Mouse (Mus musculus) liver, adult 2 months (tissue): ENCODE data around the gene 1700007K13Rik.

Source experiments
- CTCF ChIP-seq: fragments of 200-500 bp; IDR thresholded peaks from 2 replicates; pipeline ENCODE4 v1.5.1; 2011; ENCODE audit warnings: low read depth, low read length, control low read depth
- POLR2A ChIP-seq: fragments of 200-500 bp; IDR thresholded peaks from 2 replicates; pipeline ENCODE4 v1.6.1; 2011; ENCODE audit warnings: low read length, control low read depth; ENCODE audit not compliant: insufficient read depth; ENCODE audit errors: extremely low read depth

DNA sequence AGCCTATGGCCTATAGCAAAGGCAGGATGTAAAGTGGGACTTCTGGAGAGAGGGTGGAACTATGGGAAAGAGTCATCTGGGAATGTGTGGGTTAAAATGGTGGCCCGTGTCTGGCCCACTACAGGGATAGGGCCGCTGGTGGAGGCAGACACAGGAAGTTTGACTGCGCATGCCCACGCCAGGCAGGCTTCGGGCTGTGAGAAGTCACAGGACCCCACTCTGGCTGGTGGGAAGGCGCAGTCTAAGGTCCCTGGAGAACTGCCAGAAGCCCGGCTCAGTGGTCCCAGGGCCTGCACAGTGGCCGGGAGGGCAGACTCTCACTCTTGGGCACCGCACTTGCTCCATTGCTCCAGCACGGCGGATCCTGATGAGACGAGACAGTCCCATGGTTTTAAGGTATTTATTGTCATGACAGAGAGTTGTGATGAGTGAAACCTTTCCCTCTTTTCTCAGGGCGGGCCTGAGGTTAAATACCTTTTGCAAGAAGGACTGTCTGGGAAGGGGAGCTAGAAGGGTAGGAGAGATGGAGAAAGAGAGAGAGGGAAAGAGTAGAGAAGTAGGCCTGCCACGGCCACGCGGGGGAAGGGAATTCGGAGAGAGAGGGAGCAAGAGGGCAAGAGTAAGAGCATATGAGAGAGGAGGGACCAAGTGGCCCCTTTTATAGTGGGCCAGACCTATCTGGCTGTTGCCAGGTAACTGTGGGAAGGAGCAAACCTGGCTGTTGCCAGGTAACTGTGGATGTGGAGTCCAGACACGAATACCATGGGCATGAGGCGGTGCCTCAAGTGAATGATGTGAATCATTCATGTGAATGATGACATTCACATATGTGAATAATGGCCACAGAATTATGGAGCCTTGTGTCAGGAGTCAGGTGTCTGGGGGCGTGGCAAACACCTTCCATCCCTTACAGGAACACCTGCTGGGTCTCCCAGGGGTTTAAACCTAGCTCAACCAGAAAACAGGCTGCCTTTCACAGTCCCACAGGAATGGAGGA, 13.4 kb upstream of the 1700007K13Rik start:
- TF ChIP-seq CTCF (no peak), POLR2A (no peak)
